Mouse (Mus musculus) CH12.LX (cell line): ENCODE data around the gene Syne3. TPM values are rescaled to one million over a fixed set of nuclear protein-coding genes. Genes with fewer than 3 reads are reported as not detected.
A peak's percentile ranks its signal among the peaks of the same experiment; 100 is the strongest.

Source experiments
- DNase-seq: peaks from one replicate; pipeline ENCODE4 v3.0.0-alpha.2; 2013; ENCODE audit errors: extremely low read depth
- H3K27ac ChIP-seq: 2 replicates; pipeline ENCODE4 v1.5.1; 2012; ENCODE audit warnings: low read depth, mild to moderate bottlenecking, control low read depth, moderate library complexity; ENCODE audit not compliant: insufficient read depth
- H3K27me3 ChIP-seq: replicated peaks from 2 replicates; pipeline ENCODE3; 2012; ENCODE audit warnings: inconsistent platforms
- H3K36me3 ChIP-seq, 2 experiments: replicated peaks in 1 of 2; 2 replicates each; pipeline versions ENCODE3 to v1.6.1; 2012; ENCODE audit warnings: inconsistent platforms in 1 of 2, low read length in 1 of 2, mild to moderate bottlenecking in 1 of 2, mixed read lengths in 1 of 2, moderate library complexity in 1 of 2; ENCODE audit not compliant: control insufficient read depth in 1 of 2, insufficient read depth in 1 of 2
- H3K4me1 ChIP-seq, 2 experiments: 2 replicates each; pipeline ENCODE4 v1.6.1; 2012; ENCODE audit warnings: inconsistent platforms in 1 of 2, moderate library complexity in 1 of 2; ENCODE audit not compliant: insufficient read depth in 2 of 2, control insufficient read depth in 1 of 2
- H3K4me2 ChIP-seq: 2 replicates; pipeline ENCODE4 v1.6.1; 2012; ENCODE audit warnings: low read depth, mild to moderate bottlenecking, control low read depth; ENCODE audit not compliant: poor library complexity, insufficient read depth, severe bottlenecking
- H3K4me3 ChIP-seq, 3 experiments: fragments of 150-350 bp in 1 of 3; sonication (generic) in 1 of 3; replicated peaks in 1 of 3; 2 replicates each; pipeline versions ENCODE3 to v1.5.1; 2011 to 2012; ENCODE audit warnings: low read depth in 2 of 3, low read length in 2 of 3, mild to moderate bottlenecking in 2 of 3, moderate library complexity in 2 of 3, control low read depth in 1 of 3, improper control_type of control experiment in 1 of 3, inconsistent platforms in 1 of 3, mixed read lengths in 1 of 3; ENCODE audit not compliant: poor library complexity in 1 of 3
- H3K79me2 ChIP-seq: replicated peaks from 2 replicates; pipeline ENCODE4 v1.6.1; 2012; ENCODE audit warnings: mild to moderate bottlenecking, moderate library complexity; ENCODE audit not compliant: control insufficient read depth, poor library complexity, insufficient read depth, severe bottlenecking; ENCODE audit errors: extremely low read depth
- H3K9ac ChIP-seq: 2 replicates; pipeline ENCODE4 v1.6.1; 2012; ENCODE audit warnings: low read depth, mild to moderate bottlenecking, control low read depth, moderate library complexity; ENCODE audit not compliant: insufficient read depth
- H3K9me3 ChIP-seq: replicated peaks from 2 replicates; pipeline ENCODE3; 2012; ENCODE audit warnings: low read length, inconsistent platforms, mixed read lengths
- BHLHE40 ChIP-seq: IDR thresholded peaks from 2 replicates; pipeline ENCODE4 v1.6.1; 2011; ENCODE audit warnings: mild to moderate bottlenecking, low read depth, low read length, improper control_type of control experiment
- CHD2 ChIP-seq: IDR thresholded peaks from 2 replicates; pipeline ENCODE4 v1.6.1; 2011; ENCODE audit warnings: low read length, improper control_type of control experiment
- CTCF ChIP-seq, 2 experiments: IDR thresholded peaks in 1 of 2; conservative IDR thresholded peaks in 1 of 2; 2 replicates each; pipeline ENCODE4 v1.5.1; 2011 to 2012; ENCODE audit warnings: low read depth in 2 of 2, low read length in 2 of 2, improper control_type of control experiment in 1 of 2, inconsistent platforms in 1 of 2, mild to moderate bottlenecking in 1 of 2, moderate library complexity in 1 of 2
- E2F4 ChIP-seq: IDR thresholded peaks from 2 replicates; pipeline ENCODE4 v1.6.1; 2011; ENCODE audit warnings: low read depth, low read length, improper control_type of control experiment; ENCODE audit not compliant: insufficient replicate concordance
- ELF1 ChIP-seq: IDR thresholded peaks from 2 replicates; pipeline ENCODE4 v1.6.1; 2014; ENCODE audit warnings: low read depth, mild to moderate bottlenecking, inconsistent platforms, low read length, improper control_type of control experiment
- ETS1 ChIP-seq: conservative IDR thresholded peaks from 2 replicates; pipeline ENCODE4 v1.6.1; 2012; ENCODE audit warnings: low read depth, mild to moderate bottlenecking, inconsistent platforms, low read length, improper control_type of control experiment, moderate library complexity
- HCFC1 ChIP-seq: IDR thresholded peaks from 2 replicates; pipeline ENCODE4 v1.6.1; 2012; ENCODE audit warnings: low read depth, mild to moderate bottlenecking, inconsistent platforms, low read length, improper control_type of control experiment
- IRF4 ChIP-seq: IDR thresholded peaks from 2 replicates; pipeline ENCODE4 v1.6.1; 2014; ENCODE audit warnings: low read depth, mild to moderate bottlenecking, inconsistent platforms, low read length, improper control_type of control experiment
- JUN ChIP-seq: IDR thresholded peaks from 2 replicates; pipeline ENCODE4 v1.6.1; 2011; ENCODE audit warnings: low read depth, mild to moderate bottlenecking, low read length, improper control_type of control experiment, moderate library complexity; ENCODE audit not compliant: insufficient read depth
- JUND ChIP-seq: conservative IDR thresholded peaks from 2 replicates; pipeline ENCODE4 v1.6.1; 2011; ENCODE audit warnings: low read depth, low read length, improper control_type of control experiment
- KAT2A ChIP-seq: IDR thresholded peaks from 2 replicates; pipeline ENCODE4 v1.6.1; 2012; ENCODE audit warnings: low read length, improper control_type of control experiment, inconsistent platforms; ENCODE audit not compliant: insufficient replicate concordance
- MAFK ChIP-seq: IDR thresholded peaks from 2 replicates; pipeline ENCODE4 v1.6.1; 2011; ENCODE audit warnings: low read length, improper control_type of control experiment; ENCODE audit not compliant: insufficient replicate concordance
- MAX ChIP-seq: IDR thresholded peaks from 2 replicates; pipeline ENCODE4 v1.6.1; 2011; ENCODE audit warnings: low read length, improper control_type of control experiment
- MAZ ChIP-seq: IDR thresholded peaks from 2 replicates; pipeline ENCODE4 v1.6.1; 2012; ENCODE audit warnings: low read depth, mild to moderate bottlenecking, inconsistent platforms, low read length, improper control_type of control experiment, moderate library complexity
- MEF2A ChIP-seq: IDR thresholded peaks from 2 replicates; pipeline ENCODE4 v1.6.1; 2014; ENCODE audit warnings: low read depth, mild to moderate bottlenecking, inconsistent platforms, low read length, improper control_type of control experiment, borderline replicate concordance
- MXI1 ChIP-seq: IDR thresholded peaks from 2 replicates; pipeline ENCODE4 v1.6.1; 2011; ENCODE audit warnings: mild to moderate bottlenecking, low read depth, low read length, improper control_type of control experiment
- MYC ChIP-seq: IDR thresholded peaks from 2 replicates; pipeline ENCODE4 v1.6.1; 2011; ENCODE audit warnings: low read depth, mild to moderate bottlenecking, improper control_type of control experiment, low read length
- NELFE ChIP-seq: IDR thresholded peaks from 2 replicates; pipeline ENCODE4 v1.6.1; 2011; ENCODE audit warnings: low read depth, low read length, improper control_type of control experiment
- NRF1 ChIP-seq: IDR thresholded peaks from 2 replicates; pipeline ENCODE4 v1.6.1; 2014; ENCODE audit warnings: low read depth, mild to moderate bottlenecking, inconsistent platforms, low read length, improper control_type of control experiment, moderate library complexity
- RAD21 ChIP-seq: IDR thresholded peaks from 2 replicates; pipeline ENCODE4 v1.6.1; 2011; ENCODE audit warnings: low read depth, mild to moderate bottlenecking, low read length, improper control_type of control experiment, moderate library complexity
- SMC3 ChIP-seq: IDR thresholded peaks from 2 replicates; pipeline ENCODE4 v1.6.1; 2011; ENCODE audit warnings: low read depth, low read length, improper control_type of control experiment
- UBTF ChIP-seq: IDR thresholded peaks from 2 replicates; pipeline ENCODE4 v1.6.1; 2012; ENCODE audit warnings: low read depth, mild to moderate bottlenecking, inconsistent platforms, low read length, improper control_type of control experiment, moderate library complexity
- USF1 ChIP-seq: IDR thresholded peaks from 2 replicates; pipeline ENCODE4 v1.6.1; 2014; ENCODE audit warnings: low read depth, mild to moderate bottlenecking, inconsistent platforms, low read length, improper control_type of control experiment
- USF2 ChIP-seq: conservative IDR thresholded peaks from 2 replicates; pipeline ENCODE4 v1.6.1; 2011; ENCODE audit warnings: low read depth, low read length, improper control_type of control experiment
- ZC3H11A ChIP-seq: IDR thresholded peaks from 2 replicates; pipeline ENCODE4 v1.6.1; 2012; ENCODE audit warnings: low read depth, mild to moderate bottlenecking, inconsistent platforms, low read length, improper control_type of control experiment
- ZNF384 ChIP-seq: IDR thresholded peaks from 2 replicates; pipeline ENCODE4 v1.6.1; 2012; ENCODE audit warnings: low read depth, low read length, improper control_type of control experiment, inconsistent platforms
- dilution Hi-C: fragments of 300-500 bp; cut with MboI; formaldehyde crosslinking; loops from 2 replicates; pipeline ENCODE4 v1.14.3; 2020; ENCODE audit warnings: low sequenced_read_pairs; ENCODE audit not compliant: extremely low pct_unique_long_range_greater_than_20kb, extremely low pct_ligation_motif_present
- in situ Hi-C: fragments of 300-500 bp; cut with MboI; formaldehyde crosslinking; loops from 3 replicates; pipeline ENCODE4 v1.14.3; 2019; ENCODE audit warnings: low sequenced_read_pairs, low pct_ligation_motif_present, low pct_unique_long_range_greater_than_20kb, mixed read lengths
- polyA plus RNA-seq: library from polyadenylated mRNA; unstranded; fragments of >175 nt; gene quantifications from 2 replicates; pipeline ENCODE4 v1.2.1, GENCODE M21; 2012; ENCODE audit warnings: low read depth; ENCODE audit not compliant: insufficient read length
- total RNA-seq, 2 experiments: library from RNA; depleted of rRNA; stranded (reverse); fragments of 300-350 nt in 1 of 2; fragments of >200 nt in 1 of 2; gene quantifications; 2 replicates each; pipeline ENCODE4 v1.2.3; 2012 to 2014

Gene Syne3
- total and polyA plus RNA-seq, 3 experiments, result 5.3 to 18.7 (median 7.3) TPM

DNA sequence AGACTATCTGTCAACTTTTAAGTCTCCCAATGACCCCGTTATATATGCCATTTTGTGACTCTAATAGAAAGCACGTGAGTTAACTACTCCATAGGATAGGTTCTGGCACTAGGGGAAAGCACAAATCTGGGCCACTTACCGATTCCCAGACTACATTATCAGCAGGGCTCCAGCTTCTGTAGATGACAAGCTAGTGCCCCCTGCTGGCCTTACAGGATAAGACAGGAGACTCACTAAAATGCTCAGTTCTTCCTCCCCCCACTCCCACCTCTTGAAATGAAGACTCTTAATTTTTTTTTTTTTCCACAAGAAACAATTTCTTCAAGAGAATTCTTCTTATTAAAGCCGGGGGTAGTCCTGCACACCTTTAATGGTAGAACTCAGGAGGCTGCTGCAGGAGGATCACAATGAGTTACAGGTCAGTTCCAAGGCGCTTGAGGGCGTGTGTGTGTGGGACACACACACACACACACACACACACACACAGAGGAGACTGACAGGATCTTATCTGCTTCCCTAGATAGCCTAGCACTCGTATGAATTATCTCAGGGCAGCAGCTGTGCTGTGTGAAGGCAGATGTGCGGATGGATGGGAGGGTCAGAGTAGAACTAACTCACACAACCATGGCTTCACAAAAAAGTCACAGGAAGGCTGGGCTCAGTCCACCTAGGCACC lies 15.8 kb upstream of the Syne3 start:
- Histone ChIP-seq H3K4me1 (peaks cover 25 to 66% of the 10 kb centered on the region in 2 experiments), H3K27ac (peak overlapping the region; percentile 25), H3K27me3 (no peaks in the 10 kb centered on the region), H3K9me3 (peaks cover 6% of the 10 kb centered on the region), H3K36me3 (peaks cover 11 to 23% of the 10 kb centered on the region in 2 experiments), H3K4me3 (no peak overlapping the region), H3K4me2 (peak overlapping the region; percentile 24; the same call in 1 of the 2 replicates), H3K79me2 (peaks cover 6% of the 10 kb centered on the region), H3K9ac (no peak overlapping the region)
- DNase-seq, result peak; percentile 87
- in situ Hi-C loops, result no loop called here
- dilution Hi-C loops, result no loop called here
- TF ChIP-seq CTCF (conservative IDR thresholded peaks at IDR 0.05 in 1 of 2, IDR thresholded peaks at IDR 0.05 in 1 of 2; ENCODE audit: low read depth in 2 of 2, low read length in 2 of 2) (peak; percentile 78 to 97), NRF1 (0 out of 2 replicates have a peak, but pooled peaks have one; percentile 22), KAT2A (no peak), ZNF384 (peak; percentile 71), UBTF (no peak), USF2 (no peak), ZC3H11A (peak; percentile 95), IRF4 (peak; percentile 70), BHLHE40 (peak; percentile 79), MEF2A (peak; percentile 62; the same call in 1 of the 2 replicates), CHD2 (peak; percentile 64), SMC3 (peak; percentile 99), HCFC1 (no peak), E2F4 (0 out of 2 replicates have a peak, but pooled peaks have one; percentile 19), JUN (no peak), RAD21 (peak; percentile 99), ETS1 (peak; percentile 20; the same call in 1 of the 2 replicates), MXI1 (peak; percentile 61; the same call in 1 of the 2 replicates), NELFE (peak; percentile 53; the same call in 1 of the 2 replicates), USF1 (no peak), MAX (peak; percentile 54; the same call in 1 of the 2 replicates), MYC (peak; percentile 74), ELF1 (0 out of 2 replicates have a peak, but pooled peaks have one; percentile 17), JUND (peak; percentile 47; the same call in 1 of the 2 replicates), MAZ (peak; percentile 68; the same call in 1 of the 2 replicates), MAFK (peak; percentile 74; the same call in 1 of the 2 replicates)
